Mouse (Mus musculus): ENCODE results near the gene Aspscr1. TPM values are rescaled to one million over a fixed set of nuclear protein-coding genes. Genes with fewer than 3 reads are reported as not detected.

Aspscr1 gene
- polyA plus RNA-seq, 1 experiment: 65.9 TPM

- no peak overlapping the region for H3K4me3 ChIP-seq
- peaks cover 76% of the 10 kb centered on the region for H3K79me2 ChIP-seq (ENCODE audit: control insufficient read depth, insufficient read depth)
- H3K4me2 ChIP-seq (ENCODE audit: low read depth): no peak overlapping the region
- no peak overlapping the region for H3ac ChIP-seq (ENCODE audit: control insufficient read depth, insufficient read length)
- no peaks in the 10 kb centered on the region for H3K27me3 ChIP-seq (ENCODE audit: control insufficient read depth, insufficient read depth, insufficient read length)
- peaks cover 17% of the 10 kb centered on the region for H3K36me3 ChIP-seq (ENCODE audit: control insufficient read depth, insufficient read depth)
- TF ChIP-seq POLR2AphosphoS2 (IDR thresholded peaks at IDR 0.05; ENCODE audit: insufficient read length, low read depth) (no peak), MAX (IDR thresholded peaks at IDR 0.05; ENCODE audit: low read depth) (no peak), MYOD1 (IDR thresholded peaks at IDR 0.05; ENCODE audit: control insufficient read depth in 1 of 3, insufficient read length in 2 of 3, low read depth in 2 of 3) (no peak), TCF12 (IDR thresholded peaks at IDR 0.05; ENCODE audit: insufficient read depth, poor library complexity, severe bottlenecking) (no peak), USF1 (IDR thresholded peaks at IDR 0.05; ENCODE audit: low read depth) (no peak), TCF3 (IDR thresholded peaks at IDR 0.05; ENCODE audit: insufficient read length, low read depth) (no peak), POLR2A (IDR thresholded peaks at IDR 0.05; ENCODE audit: insufficient read length, low read depth) (no peak), SRF (IDR thresholded peaks at IDR 0.05; ENCODE audit: control insufficient read depth, insufficient read length, low read depth) (no peak), REST (IDR thresholded peaks at IDR 0.05; ENCODE audit: insufficient read depth, insufficient read length) (no peak), MYOG (IDR thresholded peaks at IDR 0.05; ENCODE audit: control insufficient read depth in 1 of 3, insufficient read depth in 1 of 3, insufficient read length in 2 of 3, low read depth in 2 of 3) (no peak), CEBPB (IDR thresholded peaks at IDR 0.05; ENCODE audit: insufficient read depth, poor library complexity, severe bottlenecking) (no peak), E2F4 (IDR thresholded peaks at IDR 0.05; ENCODE audit: insufficient read depth) (no peak)
Measured at GRCm38 (mm10) chr11:120627468-120628300, 45.1 kb upstream of the Aspscr1 start.

DNA sequence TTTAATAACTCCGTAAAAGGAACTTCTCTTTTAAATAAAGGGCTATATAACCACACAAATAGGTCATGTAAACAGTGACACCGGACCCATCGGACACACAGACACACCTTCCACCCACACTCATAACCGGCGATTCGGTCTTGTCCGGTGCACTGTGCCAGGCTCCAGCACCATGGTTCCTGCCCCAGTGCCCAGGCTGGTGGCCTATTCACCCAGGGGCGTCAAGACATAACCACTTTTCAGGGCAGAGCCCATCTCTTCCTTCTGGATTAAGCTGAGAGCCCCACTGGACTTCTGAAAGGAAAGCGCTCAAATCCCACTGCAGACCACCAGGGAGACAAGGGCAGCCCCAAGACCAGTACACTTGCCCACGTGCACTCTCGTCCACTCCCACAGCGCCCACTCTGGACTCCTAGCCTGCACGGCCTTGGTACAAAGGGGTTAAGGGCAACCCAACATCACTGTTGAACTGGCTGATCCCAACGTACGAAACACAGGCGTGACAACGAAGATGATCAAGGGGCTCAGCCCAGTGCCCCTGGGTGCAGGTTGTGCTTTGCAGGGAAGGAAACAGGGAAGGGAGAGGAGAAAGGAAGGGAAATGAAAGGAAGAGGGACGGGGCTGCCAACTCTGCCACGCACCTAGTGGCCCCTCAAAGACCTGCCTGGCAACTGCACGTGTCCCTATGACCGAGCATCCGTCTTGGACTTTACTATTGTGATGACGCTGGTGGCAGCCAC is 44.0 kb upstream of the Aspscr1 start:
- Histone ChIP-seq H3K4me2 (ENCODE audit: low read depth) (no peak overlapping the region), H3K4me3 (no peak overlapping the region)

GRCm38 (mm10) chr11:120629341-120629730 is 43.4 kb upstream of the Aspscr1 start:
- Histone ChIP-seq H3K4me3 (peak overlapping the region; percentile 68), H3ac (ENCODE audit: control insufficient read depth, insufficient read length) (no peak overlapping the region), H3K27me3 (ENCODE audit: control insufficient read depth, insufficient read depth, insufficient read length) (no peaks in the 10 kb centered on the region), H3K79me2 (ENCODE audit: control insufficient read depth, insufficient read depth) (peaks cover 78% of the 10 kb centered on the region), H3K36me3 (ENCODE audit: control insufficient read depth, insufficient read depth) (peaks cover 17% of the 10 kb centered on the region), H3K4me2 (ENCODE audit: low read depth) (peak overlapping the region; percentile 94)
- TF ChIP-seq MAX (IDR thresholded peaks at IDR 0.05; ENCODE audit: low read depth) (no peak), TCF12 (IDR thresholded peaks at IDR 0.05; ENCODE audit: insufficient read depth, poor library complexity, severe bottlenecking) (no peak), POLR2A (IDR thresholded peaks at IDR 0.05; ENCODE audit: insufficient read length, low read depth) (no peak), E2F4 (IDR thresholded peaks at IDR 0.05; ENCODE audit: insufficient read depth) (no peak), MYOD1 (IDR thresholded peaks at IDR 0.05; ENCODE audit: control insufficient read depth in 1 of 3, insufficient read length in 2 of 3, low read depth in 2 of 3) (no peak), USF1 (IDR thresholded peaks at IDR 0.05; ENCODE audit: low read depth) (no peak), POLR2AphosphoS2 (IDR thresholded peaks at IDR 0.05; ENCODE audit: insufficient read length, low read depth) (no peak), REST (IDR thresholded peaks at IDR 0.05; ENCODE audit: insufficient read depth, insufficient read length) (no peak), SRF (IDR thresholded peaks at IDR 0.05; ENCODE audit: control insufficient read depth, insufficient read length, low read depth) (no peak)

More for the DNA sequence above, 44.0 kb upstream of the Aspscr1 start:
- no peaks in the 10 kb centered on the region for H3K27me3 ChIP-seq (ENCODE audit: control insufficient read depth, insufficient read depth, insufficient read length)
- no peak overlapping the region for H3ac ChIP-seq (ENCODE audit: control insufficient read depth, insufficient read length)
- H3K36me3 ChIP-seq (ENCODE audit: control insufficient read depth, insufficient read depth): peaks cover 17% of the 10 kb centered on the region
- H3K79me2 ChIP-seq (ENCODE audit: control insufficient read depth, insufficient read depth): peaks cover 78% of the 10 kb centered on the region
- TF ChIP-seq MAX (IDR thresholded peaks at IDR 0.05; ENCODE audit: low read depth): no peak
- no peak for TF ChIP-seq TCF12 (IDR thresholded peaks at IDR 0.05; ENCODE audit: insufficient read depth, poor library complexity, severe bottlenecking)
- TF ChIP-seq POLR2A (IDR thresholded peaks at IDR 0.05; ENCODE audit: insufficient read length, low read depth): no peak
- TF ChIP-seq E2F4 (IDR thresholded peaks at IDR 0.05; ENCODE audit: insufficient read depth): no peak
- no peak for TF ChIP-seq MYOG (IDR thresholded peaks at IDR 0.05; ENCODE audit: control insufficient read depth in 1 of 3, insufficient read depth in 1 of 3, insufficient read length in 2 of 3, low read depth in 2 of 3)
- no peak for TF ChIP-seq TCF3 (IDR thresholded peaks at IDR 0.05; ENCODE audit: insufficient read length, low read depth)
- no peak for TF ChIP-seq POLR2AphosphoS2 (IDR thresholded peaks at IDR 0.05; ENCODE audit: insufficient read length, low read depth)
- TF ChIP-seq REST (IDR thresholded peaks at IDR 0.05; ENCODE audit: insufficient read depth, insufficient read length): no peak
- no peak for TF ChIP-seq USF1 (IDR thresholded peaks at IDR 0.05; ENCODE audit: low read depth)
- no peak for TF ChIP-seq SRF (IDR thresholded peaks at IDR 0.05; ENCODE audit: control insufficient read depth, insufficient read length, low read depth)
- TF ChIP-seq MYOD1 (IDR thresholded peaks at IDR 0.05; ENCODE audit: control insufficient read depth in 1 of 3, insufficient read length in 2 of 3, low read depth in 2 of 3): no peak
- no peak for TF ChIP-seq CEBPB (IDR thresholded peaks at IDR 0.05; ENCODE audit: insufficient read depth, poor library complexity, severe bottlenecking)

GRCm38 (mm10) chr11:120629911-120630310 is 42.9 kb upstream of the Aspscr1 start:
- TF ChIP-seq REST (IDR thresholded peaks at IDR 0.05; ENCODE audit: insufficient read depth, insufficient read length) (no peak), MYOD1 (IDR thresholded peaks at IDR 0.05; ENCODE audit: control insufficient read depth in 1 of 3, insufficient read length in 2 of 3, low read depth in 2 of 3) (no peak), MAX (IDR thresholded peaks at IDR 0.05; ENCODE audit: low read depth) (no peak), POLR2A (IDR thresholded peaks at IDR 0.05; ENCODE audit: insufficient read length, low read depth) (no peak), CEBPB (IDR thresholded peaks at IDR 0.05; ENCODE audit: insufficient read depth, poor library complexity, severe bottlenecking) (no peak), E2F4 (IDR thresholded peaks at IDR 0.05; ENCODE audit: insufficient read depth) (no peak), USF1 (IDR thresholded peaks at IDR 0.05; ENCODE audit: low read depth) (no peak), SRF (IDR thresholded peaks at IDR 0.05; ENCODE audit: control insufficient read depth, insufficient read length, low read depth) (no peak), MYOG (IDR thresholded peaks at IDR 0.05; ENCODE audit: control insufficient read depth in 1 of 3, insufficient read depth in 1 of 3, insufficient read length in 2 of 3, low read depth in 2 of 3) (no peak), POLR2AphosphoS2 (IDR thresholded peaks at IDR 0.05; ENCODE audit: insufficient read length, low read depth) (no peak), TCF12 (IDR thresholded peaks at IDR 0.05; ENCODE audit: insufficient read depth, poor library complexity, severe bottlenecking) (no peak), TCF3 (IDR thresholded peaks at IDR 0.05; ENCODE audit: insufficient read length, low read depth) (no peak)
- H3K4me2 ChIP-seq (ENCODE audit: low read depth): peak overlapping the region; percentile 94
- peaks cover 17% of the 10 kb centered on the region for H3K36me3 ChIP-seq (ENCODE audit: control insufficient read depth, insufficient read depth)
- no peaks in the 10 kb centered on the region for H3K27me3 ChIP-seq (ENCODE audit: control insufficient read depth, insufficient read depth, insufficient read length)
- peaks cover 78% of the 10 kb centered on the region for H3K79me2 ChIP-seq (ENCODE audit: control insufficient read depth, insufficient read depth)
- H3K4me3 ChIP-seq: peak overlapping the region; percentile 68
- no peak overlapping the region for H3ac ChIP-seq (ENCODE audit: control insufficient read depth, insufficient read length)

Data from myocyte (in vitro differentiated cells).